Mouse (Mus musculus) ovary, postnatal 10 days (tissue): ENCODE measurements around the gene Elmo2.

Source experiments
- DNase-seq: peaks from one replicate; pipeline ENCODE4 v3.0.0; 2022; ENCODE audit warnings: low spot score

Gene Elmo2

DNA sequence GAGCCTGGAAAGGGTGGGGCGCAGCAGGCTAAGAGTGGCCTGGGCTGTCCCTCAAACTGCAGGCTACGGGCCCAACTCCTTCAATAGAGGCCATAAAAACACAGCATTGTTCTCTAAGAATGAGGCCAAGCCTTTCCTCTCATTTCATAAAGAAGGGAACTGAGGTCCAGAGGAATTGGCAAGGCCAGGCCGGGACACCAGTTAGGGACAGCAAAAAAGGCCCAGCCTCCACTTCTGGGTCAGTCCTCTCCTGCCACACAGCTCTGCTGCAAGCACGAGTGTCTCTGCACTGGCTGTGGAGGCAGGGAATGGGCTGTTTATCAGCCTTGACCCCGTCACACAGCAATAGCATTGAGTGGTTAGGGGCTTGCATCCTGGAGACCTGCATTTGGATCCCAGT, 2.8 kb downstream of the Elmo2 start:
- DNase-seq = no peak

DNA sequence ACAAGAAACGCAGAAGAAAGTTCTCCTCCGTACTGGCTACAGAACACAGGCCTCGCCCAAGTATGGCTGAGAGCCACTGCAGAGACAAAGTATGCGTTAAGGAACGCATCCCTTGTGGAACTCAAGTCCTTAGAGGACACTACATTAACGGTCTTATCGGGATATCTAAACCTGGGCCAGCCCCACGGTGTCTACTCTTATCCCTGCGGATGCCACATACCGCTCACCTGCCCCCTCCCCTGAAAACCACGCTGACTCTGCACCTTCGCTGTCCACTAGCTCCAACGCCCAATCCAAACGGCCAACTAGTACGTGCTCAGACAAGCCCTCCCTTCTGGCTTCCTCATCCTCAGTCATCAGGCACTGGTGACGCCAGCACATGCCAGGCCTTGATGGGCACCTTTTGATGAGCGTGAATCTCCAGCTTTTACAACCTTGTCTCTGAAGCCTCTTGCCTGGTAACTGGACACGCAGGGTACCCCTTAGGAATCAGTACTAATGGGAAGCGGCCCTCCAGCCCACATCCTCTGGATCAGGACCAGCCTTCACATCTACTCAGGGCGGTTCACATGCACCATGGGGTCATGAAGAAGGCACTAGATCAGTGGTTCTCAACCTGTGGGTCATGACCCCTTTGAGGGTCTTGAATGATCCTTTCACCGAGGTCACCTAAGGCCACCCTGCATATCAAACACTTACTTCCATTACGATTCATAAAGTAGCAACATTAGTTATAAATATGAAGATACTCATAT, 4.1 kb downstream of the Elmo2 start:
- DNase-seq = no peak

DNA sequence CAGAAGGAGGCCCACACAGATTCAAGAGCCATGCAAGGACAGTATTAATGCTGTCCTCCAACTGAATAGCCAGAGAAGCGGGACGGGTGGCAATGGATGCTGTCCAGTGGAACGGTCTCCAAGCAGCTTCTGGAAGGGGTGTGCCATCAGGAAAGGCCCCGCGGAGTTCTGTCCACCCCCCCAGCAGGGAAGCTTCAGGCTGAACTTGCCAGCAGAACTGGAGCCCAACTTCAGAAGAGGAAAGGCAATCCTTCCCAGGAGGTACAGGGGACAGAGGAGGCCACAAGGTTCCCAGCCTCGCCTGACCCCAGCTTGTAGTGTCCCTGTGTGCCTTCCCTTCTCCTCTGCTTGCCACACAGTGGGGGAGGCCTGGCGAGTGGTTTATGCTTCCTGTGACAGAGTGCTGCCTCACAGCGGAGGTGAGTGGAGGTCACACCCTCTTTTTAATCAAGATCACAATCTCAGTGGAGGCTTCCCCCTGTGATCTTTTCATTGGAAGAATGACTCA, 4.8 kb downstream of the Elmo2 start:
- no peak for DNase-seq

DNA sequence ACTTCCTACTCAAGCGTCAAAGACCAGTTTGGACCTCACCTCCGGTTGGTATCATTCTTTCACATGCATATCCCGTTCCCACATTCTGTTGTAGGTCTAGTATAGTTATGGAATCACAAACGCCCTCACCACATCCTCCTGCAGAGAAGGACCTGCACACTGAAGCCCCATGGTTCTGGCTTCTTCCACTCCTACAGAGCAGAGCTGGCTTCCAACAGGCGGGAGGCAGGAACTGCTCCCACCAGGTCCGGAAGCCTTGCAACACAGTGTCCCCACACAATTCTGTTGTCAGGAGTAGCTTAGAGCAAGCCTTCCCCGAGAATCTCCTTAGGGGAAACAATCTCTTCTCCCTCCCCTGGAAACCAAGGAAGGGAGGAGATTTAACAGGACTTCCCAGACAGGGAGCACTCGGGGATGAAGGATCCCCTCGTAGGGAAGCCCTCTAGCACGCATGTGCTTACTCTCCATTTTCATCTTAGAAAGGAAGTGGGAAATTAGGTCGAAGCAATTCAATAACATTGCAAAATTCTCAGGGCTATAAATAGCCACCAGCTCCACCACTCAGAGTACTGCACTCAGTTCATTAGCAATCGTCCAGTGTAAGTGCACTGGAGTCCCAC, 5.6 kb downstream of the Elmo2 start:
- no peak for DNase-seq

DNA sequence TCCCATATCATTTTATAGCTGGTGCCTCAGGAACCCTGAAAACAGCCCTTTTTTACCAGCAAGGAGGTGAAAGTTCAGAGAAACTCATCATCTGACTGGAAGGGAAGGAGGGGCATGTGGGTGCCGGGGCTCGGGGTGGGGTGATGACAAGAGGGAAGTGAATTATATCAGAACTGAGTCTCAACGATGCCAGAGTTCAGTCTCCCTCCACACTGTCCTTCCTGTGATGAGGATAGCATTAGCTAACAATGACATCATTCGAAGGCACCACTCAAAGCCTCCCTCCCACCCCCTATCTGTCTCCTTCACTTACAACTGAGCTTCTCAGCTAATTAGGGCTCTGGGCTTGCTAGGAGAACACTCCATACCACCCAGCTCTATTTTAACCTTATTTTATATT, 6.8 kb downstream of the Elmo2 start:
- no peak for DNase-seq

DNA sequence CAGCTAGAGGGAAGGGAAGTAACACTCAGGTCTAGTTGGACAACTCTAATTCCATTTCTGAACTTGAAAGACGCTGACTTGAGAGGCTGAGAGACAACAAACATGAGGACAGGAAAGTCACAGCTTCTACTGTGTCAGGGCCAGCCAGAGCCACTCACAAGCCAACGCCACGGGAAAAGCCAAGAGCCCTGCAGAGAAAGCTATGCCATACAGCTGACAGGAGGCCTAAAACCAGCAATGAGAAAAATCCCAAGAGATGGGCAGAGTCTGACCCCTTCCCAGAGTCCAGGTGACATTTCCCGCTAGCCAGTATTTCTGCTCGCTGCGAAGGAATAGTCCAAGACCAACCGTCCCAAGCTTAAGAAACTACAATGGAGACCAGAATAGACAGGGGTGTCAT, 7.3 kb downstream of the Elmo2 start:
- DNase-seq = no peak

DNA sequence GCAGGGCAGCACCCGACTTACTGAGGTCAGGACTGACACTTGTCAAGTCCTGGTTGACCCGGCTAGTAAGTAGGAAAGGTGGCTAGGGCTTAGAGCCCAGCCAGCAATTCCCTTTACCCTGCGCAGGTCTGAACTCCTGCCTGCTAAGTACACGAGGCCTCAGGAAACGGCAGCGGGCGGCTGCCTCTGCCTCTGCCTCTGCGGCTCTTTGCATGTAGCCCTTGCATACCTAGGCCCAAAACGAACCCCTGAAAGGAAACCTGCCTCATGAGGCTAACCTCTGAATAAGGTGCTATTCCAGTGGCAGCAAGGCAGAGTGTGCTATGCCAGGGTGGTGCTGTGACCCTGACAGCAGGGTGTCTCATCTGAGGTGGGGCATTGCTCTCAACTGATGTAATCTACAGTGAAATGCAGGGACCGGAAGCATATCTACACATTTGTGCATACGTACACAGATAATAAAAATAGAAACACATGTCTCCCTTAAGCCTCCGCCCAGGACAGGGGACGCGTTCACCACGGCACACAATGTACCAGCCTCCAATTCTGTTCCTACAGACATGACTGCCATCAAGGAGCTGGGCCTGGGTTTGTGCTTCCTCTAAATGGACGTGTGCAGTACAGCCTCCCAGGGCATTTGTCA, 8.5 kb downstream of the Elmo2 start:
- no peak for DNase-seq

DNA sequence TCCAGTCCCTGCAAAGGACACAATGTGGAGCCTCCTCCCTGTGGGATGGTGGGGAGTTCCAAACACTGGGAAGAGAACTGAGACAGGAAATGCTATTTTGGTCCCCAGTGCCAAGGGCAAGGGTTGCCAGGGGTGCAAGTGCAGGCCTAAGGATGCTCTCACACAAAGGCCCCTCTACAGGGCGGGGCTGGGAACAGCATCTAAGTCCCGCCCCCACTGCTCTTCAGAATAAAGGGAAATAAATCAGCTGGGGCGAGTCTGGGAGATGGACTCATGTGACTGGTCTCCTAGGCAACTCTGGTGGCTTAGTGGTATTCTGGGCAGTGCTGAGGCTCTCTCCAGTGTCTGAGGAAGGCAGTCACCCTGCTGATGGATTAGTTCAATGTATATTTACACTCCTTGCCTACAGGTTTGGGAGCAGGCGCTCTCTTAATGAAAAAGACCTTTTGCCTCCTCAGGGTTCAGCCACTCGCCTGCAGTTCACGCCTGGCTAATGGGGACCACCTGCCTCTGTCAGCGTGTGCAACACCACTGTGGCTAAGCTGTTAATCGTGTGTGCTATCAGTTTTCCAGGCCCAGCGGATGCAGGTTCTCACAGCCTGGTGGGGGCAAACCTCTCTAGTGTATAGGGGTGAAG, 9.3 kb downstream of the Elmo2 start:
- no peak for DNase-seq

DNA sequence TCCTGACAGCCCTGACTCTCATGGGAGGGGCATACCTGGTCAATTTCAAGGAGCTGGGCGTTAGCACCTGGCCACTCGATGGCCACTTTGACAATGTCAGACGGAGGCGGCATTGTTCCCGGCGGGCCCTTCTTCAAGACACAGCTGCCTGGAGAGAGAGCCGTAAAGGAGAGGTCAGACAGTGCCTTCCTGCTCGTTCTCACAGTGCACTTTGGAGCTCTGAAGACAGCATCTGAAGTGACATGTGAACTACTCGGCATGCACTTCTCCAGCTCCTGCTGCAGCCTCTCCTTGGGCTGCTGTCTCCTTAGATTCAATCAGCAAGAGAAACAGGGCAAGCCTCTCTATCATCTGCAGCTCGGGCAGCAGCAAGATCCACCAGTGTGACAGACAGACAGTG, 10.1 kb downstream of the Elmo2 start:
- no peak for DNase-seq

DNA sequence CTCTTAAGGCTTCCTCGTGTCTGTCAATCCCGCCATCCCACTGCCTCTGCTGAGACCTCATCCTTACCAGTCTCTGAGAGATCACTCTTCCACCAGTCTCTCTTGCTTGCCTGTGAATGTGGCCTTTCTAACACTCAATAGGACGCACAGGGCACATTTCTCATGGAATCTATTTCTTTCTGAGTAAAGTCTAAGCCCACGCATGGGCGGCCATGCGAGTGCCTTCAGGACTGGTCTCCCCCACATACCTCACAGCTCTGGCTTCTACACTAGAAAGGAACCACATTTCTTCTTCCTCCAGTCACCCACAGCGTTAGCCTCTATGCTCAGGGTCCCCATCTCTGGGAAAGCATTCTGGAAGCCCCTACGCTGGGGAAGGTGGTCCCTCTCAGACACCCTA, 12.1 kb downstream of the Elmo2 start:
- no peak for DNase-seq

DNA sequence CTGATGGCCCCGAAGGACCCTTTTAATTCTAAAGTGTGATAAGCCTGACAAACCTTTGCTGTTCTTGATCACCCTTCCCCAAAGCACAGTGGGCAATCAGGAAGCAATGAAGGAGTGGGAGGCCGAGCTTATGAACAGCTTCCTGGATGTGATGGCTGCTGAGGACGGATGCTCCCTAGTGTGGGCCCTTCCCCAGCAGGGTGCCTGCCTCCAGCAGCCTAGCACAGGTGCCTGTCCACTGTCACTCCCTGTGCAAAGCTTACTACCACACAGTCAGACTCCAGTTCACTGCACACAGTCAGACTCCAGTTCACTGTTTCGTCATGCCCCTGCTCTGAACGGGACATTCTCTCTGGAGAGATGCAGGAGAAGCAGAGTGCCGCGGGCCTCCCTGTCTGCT, 13.9 kb downstream of the Elmo2 start:
- DNase-seq = no peak

DNA sequence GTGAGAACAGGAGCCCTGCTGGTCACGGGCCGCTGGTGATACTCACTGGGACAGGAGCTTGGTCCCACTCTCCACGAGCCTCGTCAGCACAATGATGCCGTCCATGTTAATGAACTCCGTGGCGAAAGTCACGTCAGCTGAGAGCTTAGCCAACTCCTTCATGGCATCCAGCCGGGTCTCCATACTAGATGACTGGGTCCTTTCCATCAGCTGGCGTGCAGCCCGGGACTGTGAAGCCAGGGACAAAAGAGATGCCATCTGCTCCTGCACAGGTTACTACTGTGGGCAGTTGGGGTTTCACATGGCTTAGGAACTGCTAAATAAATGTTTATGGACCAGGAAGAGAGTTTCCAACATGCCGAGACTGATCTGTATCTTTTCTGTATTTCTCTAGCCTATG, 14.7 kb downstream of the Elmo2 start:
- DNase-seq = no peak

DNA sequence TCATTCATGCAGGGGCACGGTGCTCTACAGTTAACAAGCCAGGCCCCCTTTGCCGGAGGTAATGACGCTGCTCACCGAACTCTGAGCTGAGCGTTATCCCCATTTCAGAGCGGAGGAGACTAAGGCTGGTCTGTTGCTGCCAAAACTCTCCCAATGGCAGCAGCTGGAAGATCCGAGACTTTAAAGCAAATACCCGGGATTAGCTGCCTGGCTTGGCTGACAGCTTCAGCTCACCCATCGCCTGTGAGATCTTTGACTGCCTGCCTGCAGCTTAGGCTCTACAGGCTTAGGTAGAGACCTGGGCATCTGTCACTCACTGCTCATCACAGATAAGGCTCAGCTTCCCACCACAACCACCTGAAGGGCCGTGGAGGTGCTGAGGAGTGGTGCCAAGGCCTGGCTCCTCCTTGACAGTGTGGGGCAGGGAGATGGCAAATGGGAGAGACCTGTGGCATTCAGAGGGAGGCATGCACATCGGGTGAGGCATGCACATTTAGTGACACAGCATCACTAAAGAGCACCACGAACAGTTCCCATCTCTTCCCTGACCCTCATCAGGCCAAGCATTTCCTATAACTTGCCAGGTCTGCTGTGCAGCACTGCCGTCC, 15.4 kb downstream of the Elmo2 start:
- no peak for DNase-seq

DNA sequence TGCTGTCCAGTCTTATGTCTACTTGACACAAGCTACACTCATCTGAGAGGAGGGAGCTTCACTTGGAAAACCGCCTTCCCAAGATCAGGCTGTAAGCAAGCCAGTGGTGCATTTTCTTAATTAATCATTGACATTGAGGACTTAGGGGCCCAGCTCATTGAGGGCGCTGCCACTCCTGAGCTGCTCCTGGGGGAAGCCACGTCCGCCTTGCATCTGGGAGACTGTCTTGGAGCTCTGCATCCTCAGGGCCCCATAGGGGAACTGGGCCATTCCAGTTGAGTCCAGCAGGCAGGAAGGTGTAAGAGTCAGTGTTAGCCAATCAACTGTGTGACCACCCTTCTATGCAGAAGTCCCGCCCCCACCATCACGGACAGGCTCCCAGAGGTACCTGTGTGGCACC, 18.5 kb downstream of the Elmo2 start:
- no peak for DNase-seq

DNA sequence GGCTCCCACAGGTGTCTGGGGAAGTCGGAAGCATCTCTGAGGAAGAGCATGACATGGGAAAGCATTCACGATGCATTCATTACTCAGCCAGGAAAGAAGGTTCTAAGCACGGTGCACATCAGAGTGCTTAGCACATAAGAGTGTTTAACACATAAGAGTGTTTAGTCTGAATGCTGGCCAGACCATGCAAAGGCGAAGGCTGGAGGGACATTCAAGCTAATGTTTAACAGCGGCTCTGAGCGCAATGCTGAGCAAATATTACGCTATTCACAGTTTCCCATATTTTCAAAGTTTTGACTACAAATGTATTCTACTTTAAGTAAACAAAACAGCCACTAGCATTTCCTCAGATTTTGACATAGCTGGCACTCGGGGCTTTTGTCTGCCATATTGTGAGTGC, 20.8 kb downstream of the Elmo2 start:
- no peak for DNase-seq

DNA sequence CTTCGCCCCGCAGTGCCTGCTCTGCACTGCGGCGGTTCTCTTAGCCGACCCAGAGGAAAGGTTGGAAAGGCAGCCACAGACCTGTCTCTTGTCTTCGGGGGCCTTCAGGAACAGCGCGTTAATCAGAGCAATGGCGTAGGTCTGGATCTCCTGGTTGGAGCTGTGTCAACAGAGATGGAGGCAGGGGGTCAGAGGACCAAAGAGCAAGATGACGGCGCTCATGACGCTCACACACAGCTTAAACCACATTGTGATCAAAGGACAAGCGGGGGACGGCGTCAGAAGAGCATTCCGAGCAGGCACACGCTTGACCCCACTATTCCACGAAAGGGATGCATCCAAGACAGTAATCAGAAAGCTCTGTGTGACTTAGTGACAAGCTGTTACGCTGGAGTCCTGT, 21.5 kb downstream of the Elmo2 start:
- DNase-seq = no peak

DNA sequence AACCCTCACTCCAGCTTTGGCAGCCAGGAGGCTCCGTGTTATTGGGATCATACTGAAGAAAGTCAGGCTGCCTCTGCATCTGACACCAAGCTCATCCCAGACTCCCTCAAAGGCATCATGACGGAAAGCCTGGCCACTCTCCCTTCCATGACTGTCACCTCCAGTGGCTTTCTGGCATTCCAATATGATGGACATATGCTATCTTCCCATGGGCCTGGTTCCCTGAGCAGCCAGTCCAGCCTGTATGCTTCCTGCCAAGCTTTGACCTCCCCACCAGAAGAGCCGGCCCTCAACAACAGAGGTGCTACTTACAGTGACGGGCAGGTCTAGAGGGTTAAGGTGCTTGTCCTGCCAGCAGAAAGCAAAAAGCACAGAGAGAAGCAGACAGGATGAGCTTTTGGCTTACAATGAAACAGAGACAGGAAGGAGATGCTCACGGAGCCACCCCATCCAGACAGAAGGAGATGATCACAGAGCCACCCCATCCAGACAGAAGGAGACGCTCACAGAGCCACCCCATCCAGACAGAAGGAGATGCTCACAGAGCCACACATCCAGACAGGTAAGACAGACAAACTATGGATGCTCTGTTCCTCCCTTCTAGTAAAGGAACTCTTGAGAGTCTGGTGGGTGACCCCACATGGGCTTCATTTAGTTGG, 22.8 kb downstream of the Elmo2 start:
- no peak for DNase-seq

DNA sequence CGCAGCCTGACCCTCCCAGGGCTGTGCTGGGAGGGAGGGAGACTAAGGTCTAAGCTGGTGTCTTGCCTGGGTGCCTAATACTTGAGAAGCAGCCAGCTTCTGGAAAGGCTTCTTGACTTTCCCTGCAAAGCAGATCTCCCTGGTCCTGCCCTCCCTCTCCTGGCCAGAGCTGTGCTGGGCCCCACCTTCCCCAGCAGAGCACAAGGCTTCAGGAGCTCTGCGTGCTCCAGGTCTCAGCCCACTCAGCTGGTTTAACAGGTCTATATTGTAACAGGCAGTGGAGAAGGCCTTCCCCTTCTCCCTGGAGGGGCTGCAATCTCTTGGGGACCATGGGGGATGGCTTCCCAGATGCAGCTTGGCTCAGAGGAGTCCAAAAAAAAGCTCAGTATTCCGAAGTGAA, 24.9 kb downstream of the Elmo2 start:
- DNase-seq = no peak

DNA sequence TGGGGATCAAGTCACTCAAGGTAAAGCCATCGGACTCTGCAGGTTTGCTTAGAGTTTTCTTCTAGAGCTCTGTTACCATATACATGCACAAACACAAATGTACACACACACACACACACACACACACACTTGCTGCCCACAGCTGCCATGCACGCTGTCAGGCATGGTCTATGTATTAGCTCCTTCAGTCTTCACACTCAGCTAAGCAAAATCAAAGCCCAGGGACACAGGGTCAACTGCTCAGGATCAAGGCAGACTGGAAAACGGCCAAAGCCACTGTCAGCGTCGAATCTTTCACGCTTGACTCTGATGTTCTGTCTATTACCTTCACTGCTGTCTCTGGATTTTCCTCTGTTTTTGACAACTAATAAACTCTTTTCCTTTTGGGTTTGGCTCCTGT, 25.4 kb downstream of the Elmo2 start:
- DNase-seq = no peak

DNA sequence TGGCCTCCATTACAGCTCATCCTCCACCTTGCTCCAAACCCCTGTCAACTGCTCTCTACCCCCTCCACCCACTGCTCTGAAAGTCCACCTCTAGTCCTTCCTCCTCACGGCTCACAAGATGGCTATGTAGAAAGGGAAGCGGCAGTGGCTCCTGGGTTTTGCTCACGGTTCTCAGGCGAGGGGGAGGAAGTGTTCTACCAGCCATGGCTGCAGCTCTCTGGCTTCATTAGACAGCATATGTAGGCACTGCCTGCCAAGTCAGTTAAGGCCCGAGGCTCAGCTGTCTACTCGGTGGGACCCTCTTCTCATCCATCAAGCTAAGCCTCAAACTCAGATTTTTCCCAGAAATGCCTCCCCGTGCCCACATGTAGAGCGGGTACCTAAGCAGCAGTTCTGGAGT, 25.9 kb downstream of the Elmo2 start:
- no peak for DNase-seq

DNA sequence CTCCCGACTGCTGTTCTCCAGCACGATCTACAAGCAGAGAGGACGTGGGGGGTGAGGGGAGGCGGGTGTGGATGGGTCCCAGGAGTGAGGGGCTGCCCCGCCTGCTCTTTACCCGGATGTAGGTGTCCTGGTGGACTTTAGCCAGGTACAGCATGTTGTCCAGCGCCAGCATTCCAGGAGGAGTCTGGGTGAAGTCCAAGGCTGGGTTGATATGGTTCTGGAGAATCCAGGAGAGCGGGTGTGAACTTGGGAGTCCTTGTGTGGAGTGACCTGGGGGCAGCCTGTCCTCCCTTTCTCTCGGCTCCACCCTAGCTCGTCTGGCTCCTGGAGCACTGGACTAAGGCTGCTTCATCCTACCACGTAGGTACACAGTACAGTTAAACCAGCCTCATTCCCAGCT, 28.9 kb downstream of the Elmo2 start:
- no peak for DNase-seq

DNA sequence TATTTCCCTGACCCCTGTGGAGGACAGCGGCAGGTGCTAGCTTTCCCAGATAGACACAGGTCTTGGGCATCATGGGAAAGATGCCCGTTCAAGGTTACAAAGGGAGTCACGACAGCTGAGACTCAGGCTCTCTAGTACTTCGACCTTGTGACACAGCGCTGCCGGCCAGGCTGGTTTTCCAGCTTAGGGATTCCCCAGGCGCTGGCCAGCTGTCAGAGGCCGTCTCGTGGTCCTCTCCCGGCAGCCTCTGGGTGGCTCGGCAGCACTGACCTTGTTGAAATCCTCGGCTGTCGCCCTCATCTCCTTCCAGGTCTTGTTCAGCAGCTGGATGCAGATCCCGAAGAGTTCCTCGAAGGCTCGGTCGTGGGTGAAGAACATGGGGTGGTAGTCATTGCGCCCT, 29.7 kb downstream of the Elmo2 start:
- DNase-seq = no peak
